Mouse (Mus musculus): ENCODE results near the gene Nt5c3. TPM values are rescaled to one million over a fixed set of nuclear protein-coding genes. Genes with fewer than 3 reads are reported as not detected.
A peak's percentile ranks its signal among the peaks of the same experiment; 100 is the strongest.

The Nt5c3 gene
- polyA plus RNA-seq, 1 experiment from 2014 or later: 240 TPM

- peaks cover 83% of the 10 kb centered on the region for H3K4me1 ChIP-seq (ENCODE audit: control insufficient read depth, low read depth, low read length)
- WGBS (ENCODE audit: insufficient replicate concordance): 55% methylated on average over 8 of the region's 8 CpGs
- no peak for ATAC-seq (ENCODE audit: low read depth)
- H3K9me3 ChIP-seq (replicated peaks; ENCODE audit: control insufficient read depth, low read length): no peaks in the 10 kb centered on the region
- H3K4me2 ChIP-seq (ENCODE audit: low read depth, low read length): peak overlapping the region; percentile 44
- H3K27ac ChIP-seq (ENCODE audit: low read length): peak overlapping the region; percentile 100
- H3K4me3 ChIP-seq (ENCODE audit: low read depth, low read length): 0 out of 2 replicates have a peak overlapping the region, but pooled peaks have one; percentile 1
- peaks cover 12% of the 10 kb centered on the region for H3K36me3 ChIP-seq (ENCODE audit: control insufficient read depth, insufficient read depth)
- 0 out of 2 replicates have a peak overlapping the region, but pooled peaks have one; percentile 11 for H3K9ac ChIP-seq (ENCODE audit: low read depth, low read length)
- H3K27me3 ChIP-seq (ENCODE audit: control insufficient read depth, insufficient read depth, low read depth, low read length): no peaks in the 10 kb centered on the region
Measured at GRCm38 (mm10) chr6:56906121-56906846, 17.4 kb downstream of the Nt5c3 start.

- no peaks in the 10 kb centered on the region for H3K27me3 ChIP-seq (ENCODE audit: control insufficient read depth, insufficient read depth, low read depth, low read length)
- H3K9me3 ChIP-seq (replicated peaks; ENCODE audit: control insufficient read depth, low read length): no peaks in the 10 kb centered on the region
- 87% methylated on average over 5 of the region's 5 CpGs for WGBS (ENCODE audit: insufficient replicate concordance)
- no peak overlapping the region for H3K9ac ChIP-seq (ENCODE audit: low read depth, low read length)
- ATAC-seq (ENCODE audit: low read depth): no peak
- peak overlapping the region; percentile 100 for H3K27ac ChIP-seq (ENCODE audit: low read length)
- peaks cover 12% of the 10 kb centered on the region for H3K36me3 ChIP-seq (ENCODE audit: control insufficient read depth, insufficient read depth)
- H3K4me2 ChIP-seq (ENCODE audit: low read depth, low read length): peak overlapping the region; percentile 50; the same call in 1 of the 2 replicates
- H3K4me3 ChIP-seq (ENCODE audit: low read depth, low read length): no peak overlapping the region
- H3K4me1 ChIP-seq (ENCODE audit: control insufficient read depth, low read depth, low read length): peaks cover 85% of the 10 kb centered on the region
Measured at GRCm38 (mm10) chr6:56905486-56905885, 18.2 kb downstream of the Nt5c3 start.

- WGBS (ENCODE audit: insufficient replicate concordance): 45% methylated on average over 2 of the region's 2 CpGs
- H3K36me3 ChIP-seq (ENCODE audit: control insufficient read depth, insufficient read depth): peaks cover 12% of the 10 kb centered on the region
- no peak overlapping the region for H3K4me3 ChIP-seq (ENCODE audit: low read depth, low read length)
- peak overlapping the region; percentile 50 for H3K4me2 ChIP-seq (ENCODE audit: low read depth, low read length)
- H3K27me3 ChIP-seq (ENCODE audit: control insufficient read depth, insufficient read depth, low read depth, low read length): no peaks in the 10 kb centered on the region
- H3K27ac ChIP-seq (ENCODE audit: low read length): peak overlapping the region; percentile 100
- peak; percentile 44 for ATAC-seq (ENCODE audit: low read depth)
- peak overlapping the region; percentile 48; the same call in 1 of the 2 replicates for H3K9ac ChIP-seq (ENCODE audit: low read depth, low read length)
- H3K4me1 ChIP-seq (ENCODE audit: control insufficient read depth, low read depth, low read length): peaks cover 80% of the 10 kb centered on the region
- no peaks in the 10 kb centered on the region for H3K9me3 ChIP-seq (replicated peaks; ENCODE audit: control insufficient read depth, low read length)
Measured at GRCm38 (mm10) chr6:56904982-56905381, 18.8 kb downstream of the Nt5c3 start.

GRCm38 (mm10) chr6:56904330-56904729 is 19.4 kb downstream of the Nt5c3 start:
- peaks cover 12% of the 10 kb centered on the region for H3K36me3 ChIP-seq (ENCODE audit: control insufficient read depth, insufficient read depth)
- no peaks in the 10 kb centered on the region for H3K9me3 ChIP-seq (replicated peaks; ENCODE audit: control insufficient read depth, low read length)
- no peak overlapping the region for H3K4me3 ChIP-seq (ENCODE audit: low read depth, low read length)
- ATAC-seq (ENCODE audit: low read depth): no peak
- peaks cover 80% of the 10 kb centered on the region for H3K4me1 ChIP-seq (ENCODE audit: control insufficient read depth, low read depth, low read length)
- peak overlapping the region; percentile 50 for H3K4me2 ChIP-seq (ENCODE audit: low read depth, low read length)
- H3K27ac ChIP-seq (ENCODE audit: low read length): peak overlapping the region; percentile 100
- WGBS (ENCODE audit: insufficient replicate concordance): 94% methylated on average over 1 of the region's 1 CpGs
- H3K27me3 ChIP-seq (ENCODE audit: control insufficient read depth, insufficient read depth, low read depth, low read length): no peaks in the 10 kb centered on the region
- peak overlapping the region; percentile 48 for H3K9ac ChIP-seq (ENCODE audit: low read depth, low read length)

- ATAC-seq (ENCODE audit: low read depth): no peak
- Histone ChIP-seq H3K27me3 (ENCODE audit: control insufficient read depth, insufficient read depth, low read depth, low read length) (no peaks in the 10 kb centered on the region), H3K27ac (ENCODE audit: low read length) (peak overlapping the region; percentile 100), H3K4me2 (ENCODE audit: low read depth, low read length) (peak overlapping the region; percentile 50), H3K4me1 (ENCODE audit: control insufficient read depth, low read depth, low read length) (peaks cover 79% of the 10 kb centered on the region), H3K4me3 (ENCODE audit: low read depth, low read length) (peak overlapping the region; percentile 4), H3K9me3 (replicated peaks; ENCODE audit: control insufficient read depth, low read length) (no peaks in the 10 kb centered on the region), H3K9ac (ENCODE audit: low read depth, low read length) (peak overlapping the region; percentile 48), H3K36me3 (ENCODE audit: control insufficient read depth, insufficient read depth) (peaks cover 12% of the 10 kb centered on the region)
- 40% methylated on average over 6 of the region's 6 CpGs for WGBS (ENCODE audit: insufficient replicate concordance)
Measured at GRCm38 (mm10) chr6:56903831-56904230, 19.9 kb downstream of the Nt5c3 start.

- WGBS (ENCODE audit: insufficient replicate concordance): 16% methylated on average over 7 of the region's 7 CpGs
- Histone ChIP-seq H3K4me1 (ENCODE audit: control insufficient read depth, low read depth, low read length) (peaks cover 71% of the 10 kb centered on the region), H3K36me3 (ENCODE audit: control insufficient read depth, insufficient read depth) (peaks cover 6% of the 10 kb centered on the region), H3K9me3 (replicated peaks; ENCODE audit: control insufficient read depth, low read length) (no peaks in the 10 kb centered on the region), H3K27ac (ENCODE audit: low read length) (peak overlapping the region; percentile 100), H3K4me2 (ENCODE audit: low read depth, low read length) (peak overlapping the region; percentile 72), H3K9ac (ENCODE audit: low read depth, low read length) (peak overlapping the region; percentile 72), H3K4me3 (ENCODE audit: low read depth, low read length) (peak overlapping the region; percentile 60), H3K27me3 (ENCODE audit: control insufficient read depth, insufficient read depth, low read depth, low read length) (no peaks in the 10 kb centered on the region)
- ATAC-seq (ENCODE audit: low read depth): peak; percentile 81
Measured at GRCm38 (mm10) chr6:56902606-56903520, 20.9 kb downstream of the Nt5c3 start.

- Histone ChIP-seq H3K4me1 (ENCODE audit: control insufficient read depth, low read depth, low read length) (peaks cover 61% of the 10 kb centered on the region), H3K9ac (ENCODE audit: low read depth, low read length) (peak overlapping the region; percentile 58), H3K4me2 (ENCODE audit: low read depth, low read length) (peak overlapping the region; percentile 72), H3K36me3 (ENCODE audit: control insufficient read depth, insufficient read depth) (peaks cover 7% of the 10 kb centered on the region; the same call in 1 of the 2 replicates), H3K27ac (ENCODE audit: low read length) (peak overlapping the region; percentile 100), H3K4me3 (ENCODE audit: low read depth, low read length) (peak overlapping the region; percentile 60), H3K9me3 (replicated peaks; ENCODE audit: control insufficient read depth, low read length) (no peaks in the 10 kb centered on the region), H3K27me3 (ENCODE audit: control insufficient read depth, insufficient read depth, low read depth, low read length) (no peaks in the 10 kb centered on the region)
- 6% methylated on average over 12 of the region's 12 CpGs for WGBS (ENCODE audit: insufficient replicate concordance)
- ATAC-seq (ENCODE audit: low read depth): peak; percentile 56
Measured at GRCm38 (mm10) chr6:56901824-56902386, 21.8 kb downstream of the Nt5c3 start.

- Histone ChIP-seq H3K4me2 (ENCODE audit: low read depth, low read length) (peak overlapping the region; percentile 72), H3K9me3 (replicated peaks; ENCODE audit: control insufficient read depth, low read length) (no peaks in the 10 kb centered on the region), H3K36me3 (ENCODE audit: control insufficient read depth, insufficient read depth) (peaks cover 11% of the 10 kb centered on the region), H3K4me3 (ENCODE audit: low read depth, low read length) (peak overlapping the region; percentile 60), H3K27me3 (ENCODE audit: control insufficient read depth, insufficient read depth, low read depth, low read length) (no peaks in the 10 kb centered on the region), H3K9ac (ENCODE audit: low read depth, low read length) (peak overlapping the region; percentile 58), H3K27ac (ENCODE audit: low read length) (peak overlapping the region; percentile 100), H3K4me1 (ENCODE audit: control insufficient read depth, low read depth, low read length) (peaks cover 58% of the 10 kb centered on the region)
- 37% methylated on average over 3 of the region's 3 CpGs for WGBS (ENCODE audit: insufficient replicate concordance)
- ATAC-seq (ENCODE audit: low read depth): no peak
Measured at GRCm38 (mm10) chr6:56901336-56901735, 22.4 kb downstream of the Nt5c3 start.
